ENCODE assay signal across 23 mouse cellular contexts in genomic region chr10:93335001-93335400, GRCm38 (mm10). TPM values are rescaled to one million over a fixed set of nuclear protein-coding genes. Genes with fewer than 3 reads are reported as not detected.
DNase-seq lines count a peak whose midpoint lies in the region; ATAC-seq and TF ChIP-seq lines count a peak whose summit lies in the region.
"Had no signal": no experiment of that assay in that cellular context is flagged by ENCODE, and none has a peak within 500 bp of the region (broad histone marks: within the 10 kb centered on the region; RNA-seq: fewer than 3 reads in every experiment).

No protein-coding gene starts in this region.

- no peaks in the 10 kb centered on the region for H3K36me3 ChIP-seq in heart, embryonic 12.5 days
- no peaks in the 10 kb centered on the region for H3K36me3 ChIP-seq in kidney, embryonic 16.5 days (ENCODE audit: insufficient read depth, low read length)
- no peaks in the 10 kb centered on the region for H3K36me3 ChIP-seq in ES-E14 (ENCODE audit: control insufficient read depth, insufficient read depth, low read length, poor library complexity, severe bottlenecking)
- no peaks in the 10 kb centered on the region for H3K36me3 ChIP-seq in embryonic facial prominence, embryonic 10.5 days (replicated peaks)
- H3K36me3 ChIP-seq: forebrain, embryonic 10.5 days; intestine, embryonic 15.5 days; limb, embryonic 15.5 days; lung, embryonic 15.5 days; midbrain, embryonic 10.5 days had no signal

- peaks cover 28% of the 10 kb centered on the region for H3K4me1 ChIP-seq in heart, embryonic 12.5 days (replicated peaks)
- H3K4me1 ChIP-seq in kidney, embryonic 16.5 days (ENCODE audit: insufficient read depth, low read length) = peaks cover 7% of the 10 kb centered on the region; the same call in 1 of the 2 replicates
- H3K4me1 ChIP-seq in ES-E14 (ENCODE audit: control insufficient read depth in 2 of 2, insufficient read depth in 2 of 2, low read length in 2 of 2, poor library complexity in 1 of 2) = peaks cover 0 to 8% of the 10 kb centered on the region in 2 experiments; a peak in 3 of 4 replicates
- peaks cover 15% of the 10 kb centered on the region; the same call in 1 of the 2 replicates for H3K4me1 ChIP-seq in embryonic facial prominence, embryonic 10.5 days
- H3K4me1 ChIP-seq: intestine, embryonic 15.5 days; limb, embryonic 15.5 days had no signal

- in situ Hi-C loops in ES-E14 (cut with MboI; ENCODE audit: low sequenced_read_pairs in 2 of 2, unreplicated experiment in 2 of 2) = no loop called here

- no peaks in the 10 kb centered on the region for H3K9me3 ChIP-seq in heart, embryonic 12.5 days (replicated peaks)
- H3K9me3 ChIP-seq in kidney, embryonic 16.5 days (ENCODE audit: low read length) = no peaks in the 10 kb centered on the region
- no peaks in the 10 kb centered on the region for H3K9me3 ChIP-seq in ES-E14 (ENCODE audit: control insufficient read depth, insufficient read depth, low read depth, low read length)
- no peaks in the 10 kb centered on the region for H3K9me3 ChIP-seq in embryonic facial prominence, embryonic 10.5 days
- H3K9me3 ChIP-seq: forebrain, embryonic 10.5 days; intestine, embryonic 15.5 days; limb, embryonic 15.5 days; lung, embryonic 15.5 days; midbrain, embryonic 10.5 days had no signal

- H3K4me2 ChIP-seq in heart, embryonic 12.5 days = no peak overlapping the region
- H3K4me2 ChIP-seq in kidney, embryonic 16.5 days (replicated peaks; ENCODE audit: low read depth, low read length) = no peak overlapping the region
- H3K4me2 ChIP-seq: intestine, embryonic 15.5 days; limb, embryonic 15.5 days; lung, embryonic 15.5 days had no signal

- no peak overlapping the region for H3K4me3 ChIP-seq in heart, embryonic 12.5 days
- H3K4me3 ChIP-seq in kidney, embryonic 16.5 days (ENCODE audit: low read length) = no peak overlapping the region
- H3K4me3 ChIP-seq in ES-E14 (ENCODE audit: insufficient read depth in 1 of 2, low read depth in 1 of 2, low read length in 2 of 2, poor library complexity in 1 of 2, severe bottlenecking in 1 of 2) = no peak overlapping the region
- H3K4me3 ChIP-seq in embryonic facial prominence, embryonic 10.5 days = no peak overlapping the region
- H3K4me3 ChIP-seq: forebrain, embryonic 10.5 days; intestine, embryonic 15.5 days; limb, embryonic 15.5 days; lung, embryonic 15.5 days; midbrain, embryonic 10.5 days had no signal

- no peaks in the 10 kb centered on the region for H3K27me3 ChIP-seq in heart, embryonic 12.5 days (replicated peaks)
- no peaks in the 10 kb centered on the region for H3K27me3 ChIP-seq in kidney, embryonic 16.5 days (ENCODE audit: insufficient read depth, low read length)
- H3K27me3 ChIP-seq in embryonic facial prominence, embryonic 10.5 days (replicated peaks; ENCODE audit: low read depth, poor library complexity, severe bottlenecking) = no peaks in the 10 kb centered on the region
- H3K27me3 ChIP-seq: intestine, embryonic 15.5 days; limb, embryonic 15.5 days; lung, embryonic 15.5 days had no signal

- no peak overlapping the region for H3K9ac ChIP-seq in heart, embryonic 12.5 days
- H3K9ac ChIP-seq in kidney, embryonic 16.5 days (replicated peaks; ENCODE audit: low read length) = no peak overlapping the region
- no peak overlapping the region for H3K9ac ChIP-seq in ES-E14 (ENCODE audit: insufficient read depth, low read depth, low read length, poor library complexity, severe bottlenecking)
- H3K9ac ChIP-seq: intestine, embryonic 15.5 days; limb, embryonic 15.5 days; liver, embryonic 14.5 days; lung, embryonic 15.5 days had no signal

- no peak for ATAC-seq in heart, embryonic 12.5 days (ENCODE audit: insufficient number of reproducible peaks, low FRiP score)
- no peak for ATAC-seq in kidney, embryonic 16.5 days (ENCODE audit: low FRiP score, low TSS enrichment)
- ATAC-seq: forebrain, embryonic 16.5 days; intestine, embryonic 15.5 days; midbrain, embryonic 16.5 days had no signal

- no peak for DNase-seq in heart, adult 18-20 months
- no peak for DNase-seq in kidney, postnatal 14 days
- DNase-seq in ES-E14 (ENCODE audit: low read depth, low spot score) = no peak
- DNase-seq in embryonic facial prominence, embryonic 10.5 days (ENCODE audit: low spot score) = no peak
- no peak for DNase-seq in cerebellum, postnatal 36 days
- DNase-seq: adrenal gland, postnatal 25 days; cerebellum, adult 9-10 months; gastrocnemius, postnatal 25 days; kidney, adult 8-10 months; kidney, postnatal 4 days; left cerebral cortex, postnatal 4 days; thymus, adult 18-20 months; thymus, postnatal 36 days had no signal

- 37% methylated on average over 2 of the region's 2 CpGs for WGBS in heart, embryonic 12.5 days
- WGBS in kidney, embryonic 16.5 days = 45% methylated on average over 2 of the region's 2 CpGs
- WGBS in embryonic facial prominence, embryonic 10.5 days = 53% methylated on average over 2 of the region's 2 CpGs

- H3K27ac ChIP-seq in heart, embryonic 12.5 days (ENCODE audit: poor library complexity, severe bottlenecking) = peak overlapping the region; percentile 76
- H3K27ac ChIP-seq in kidney, embryonic 16.5 days (ENCODE audit: low read length) = peak overlapping the region; percentile 5; the same call in 1 of the 2 replicates
- peak overlapping the region; percentile 70; the same call in 1 of the 2 replicates for H3K27ac ChIP-seq in ES-E14 (ENCODE audit: insufficient read depth, low read depth, low read length, poor library complexity, severe bottlenecking)
- 0 out of 2 replicates have a peak overlapping the region, but pooled peaks have one; percentile 40 for H3K27ac ChIP-seq in embryonic facial prominence, embryonic 10.5 days (replicated peaks)
- H3K27ac ChIP-seq: forebrain, embryonic 10.5 days; intestine, embryonic 15.5 days; limb, embryonic 15.5 days; liver, embryonic 14.5 days had no signal

TF ChIP-seq in ES-E14, 5 proteins besides CTCF, POLR2A, EP300 and RAD21:
- no peak for TF ChIP-seq ZC3H11A (IDR thresholded peaks at IDR 0.05; ENCODE audit: borderline replicate concordance, low read depth, low read length)
- TF ChIP-seq ZNF384 (IDR thresholded peaks at IDR 0.05; ENCODE audit: low read depth, low read length) = no peak
- TF ChIP-seq CHD2 (IDR thresholded peaks at IDR 0.05; ENCODE audit: low read depth, low read length) = no peak
- TF ChIP-seq HCFC1 (IDR thresholded peaks at IDR 0.05; ENCODE audit: borderline replicate concordance, insufficient read depth, low read length) = no peak
- TF ChIP-seq MAFK (IDR thresholded peaks at IDR 0.05; ENCODE audit: insufficient read depth, low read depth, low read length) = no peak

RNA-seq across cellular contexts. Expression of gene Elk3, which starts 24.1 kb away (rescaled TPM):
- 36.8 and 41.0 TPM in 2 replicates for polyA plus RNA-seq in heart, embryonic 12.5 days (2016; fragmentation: Nextera tagmentation; extraction: Ambion mirVana)
- 10 to 100 TPM; 27.9 to 29.5 TPM for total RNA-seq in heart, adult 18-20 months (2021)
- polyA plus RNA-seq in kidney, embryonic 16.5 days (2015; fragmentation: Nextera tagmentation; extraction: Ambion mirVana) = 41.3 and 45.6 TPM in 2 replicates
- total RNA-seq in ES-E14 (2012; rRNA removed) = 10.3 and 15.7 TPM in 2 replicates
- polyA plus RNA-seq in embryonic facial prominence, embryonic 10.5 days (2016; fragmentation: Nextera tagmentation; extraction: Ambion mirVana) = 25.3 and 30.6 TPM in 2 replicates

Comparison
In these comparisons a context has a peak if more than half of its experiments do, and no peak if none do; other contexts are left out.
1. H3K27ac ChIP-seq: peak in every context shown above with its lines; median percentile 76 in heart, embryonic 12.5 days; 70 in ES-E14; 40 in embryonic facial prominence, embryonic 10.5 days; 5 in kidney, embryonic 16.5 days.